Mouse (Mus musculus): ENCODE data around the gene Tgm3. TPM values are rescaled to one million over a fixed set of nuclear protein-coding genes. Genes with fewer than 3 reads are reported as not detected.

The Tgm3 gene
- not detected for polyA plus RNA-seq (2012; fragmentation: generic; extraction: Trizol)

GRCm38 (mm10) chr2:130012026-130012425 lies at the start of gene Tgm3:
TSS of gene Tgm3 (plus strand) at chr2:130012349.
- no peak for TF ChIP-seq SRF (IDR thresholded peaks at IDR 0.05; ENCODE audit: control insufficient read depth, insufficient read length, low read depth)
- no peak within 1 kb of the TSS for H3K4me2 ChIP-seq (ENCODE audit: low read depth)
- no peaks in the 10 kb centered on the region for H3K36me3 ChIP-seq (ENCODE audit: control insufficient read depth, insufficient read depth)
- no peaks in the 10 kb centered on the region for H3K79me2 ChIP-seq (ENCODE audit: control insufficient read depth, insufficient read depth)
- no peak within 1 kb of the TSS for H3K4me3 ChIP-seq
- peaks cover 6% of the 10 kb centered on the region for H3K27me3 ChIP-seq (ENCODE audit: control insufficient read depth, insufficient read depth, insufficient read length)
- no peak within 1 kb of the TSS for H3ac ChIP-seq (ENCODE audit: control insufficient read depth, insufficient read length)

GRCm38 (mm10) chr2:129980608-129981007 lies 31.5 kb upstream of the Tgm3 start:
- Histone ChIP-seq H3K79me2 (ENCODE audit: control insufficient read depth, insufficient read depth) (no peaks in the 10 kb centered on the region), H3K27me3 (ENCODE audit: control insufficient read depth, insufficient read depth, insufficient read length) (no peaks in the 10 kb centered on the region), H3K4me2 (ENCODE audit: low read depth) (no peak overlapping the region), H3ac (ENCODE audit: control insufficient read depth, insufficient read length) (no peak overlapping the region), H3K4me3 (no peak overlapping the region), H3K36me3 (ENCODE audit: control insufficient read depth, insufficient read depth) (no peaks in the 10 kb centered on the region)
- TF ChIP-seq SRF (IDR thresholded peaks at IDR 0.05; ENCODE audit: control insufficient read depth, insufficient read length, low read depth) (no peak), E2F4 (IDR thresholded peaks at IDR 0.05; ENCODE audit: insufficient read depth) (no peak), TCF3 (IDR thresholded peaks at IDR 0.05; ENCODE audit: insufficient read length, low read depth) (no peak), CEBPB (IDR thresholded peaks at IDR 0.05; ENCODE audit: insufficient read depth, poor library complexity, severe bottlenecking) (no peak), TCF12 (IDR thresholded peaks at IDR 0.05; ENCODE audit: insufficient read depth, poor library complexity, severe bottlenecking) (no peak), MAX (IDR thresholded peaks at IDR 0.05; ENCODE audit: low read depth) (no peak), MYOD1 (IDR thresholded peaks at IDR 0.05; ENCODE audit: control insufficient read depth in 1 of 3, insufficient read length in 2 of 3, low read depth in 2 of 3) (no peak), POLR2A (IDR thresholded peaks at IDR 0.05; ENCODE audit: insufficient read length, low read depth) (no peak), MYOG (IDR thresholded peaks at IDR 0.05; ENCODE audit: control insufficient read depth in 1 of 3, insufficient read depth in 1 of 3, insufficient read length in 2 of 3, low read depth in 2 of 3) (no peak), POLR2AphosphoS2 (IDR thresholded peaks at IDR 0.05; ENCODE audit: insufficient read length, low read depth) (no peak), USF1 (IDR thresholded peaks at IDR 0.05; ENCODE audit: low read depth) (no peak), REST (IDR thresholded peaks at IDR 0.05; ENCODE audit: insufficient read depth, insufficient read length) (no peak)

- Histone ChIP-seq H3ac (ENCODE audit: control insufficient read depth, insufficient read length) (no peak overlapping the region), H3K4me2 (ENCODE audit: low read depth) (no peak overlapping the region), H3K36me3 (ENCODE audit: control insufficient read depth, insufficient read depth) (no peaks in the 10 kb centered on the region), H3K27me3 (ENCODE audit: control insufficient read depth, insufficient read depth, insufficient read length) (no peaks in the 10 kb centered on the region), H3K4me3 (no peak overlapping the region), H3K79me2 (ENCODE audit: control insufficient read depth, insufficient read depth) (no peaks in the 10 kb centered on the region)
- TF ChIP-seq MAX (IDR thresholded peaks at IDR 0.05; ENCODE audit: low read depth) (no peak), POLR2AphosphoS2 (IDR thresholded peaks at IDR 0.05; ENCODE audit: insufficient read length, low read depth) (no peak), USF1 (IDR thresholded peaks at IDR 0.05; ENCODE audit: low read depth) (no peak), TCF3 (IDR thresholded peaks at IDR 0.05; ENCODE audit: insufficient read length, low read depth) (no peak), POLR2A (IDR thresholded peaks at IDR 0.05; ENCODE audit: insufficient read length, low read depth) (no peak), MYOD1 (IDR thresholded peaks at IDR 0.05; ENCODE audit: control insufficient read depth in 1 of 3, insufficient read length in 2 of 3, low read depth in 2 of 3) (no peak), REST (IDR thresholded peaks at IDR 0.05; ENCODE audit: insufficient read depth, insufficient read length) (no peak)
These were observed 24.6 kb upstream of the Tgm3 start for GRCm38 (mm10) chr2:129987527-129988045.

GRCm38 (mm10) chr2:129989646-129990045 lies 22.5 kb upstream of the Tgm3 start:
- TF ChIP-seq CEBPB (IDR thresholded peaks at IDR 0.05; ENCODE audit: insufficient read depth, poor library complexity, severe bottlenecking) (no peak), POLR2AphosphoS2 (IDR thresholded peaks at IDR 0.05; ENCODE audit: insufficient read length, low read depth) (no peak), MYOG (IDR thresholded peaks at IDR 0.05; ENCODE audit: control insufficient read depth in 1 of 3, insufficient read depth in 1 of 3, insufficient read length in 2 of 3, low read depth in 2 of 3) (no peak), REST (IDR thresholded peaks at IDR 0.05; ENCODE audit: insufficient read depth, insufficient read length) (no peak)
- H3K36me3 ChIP-seq (ENCODE audit: control insufficient read depth, insufficient read depth): no peaks in the 10 kb centered on the region
- H3K79me2 ChIP-seq (ENCODE audit: control insufficient read depth, insufficient read depth): no peaks in the 10 kb centered on the region
- H3ac ChIP-seq (ENCODE audit: control insufficient read depth, insufficient read length): no peak overlapping the region
- H3K4me3 ChIP-seq: no peak overlapping the region
- no peaks in the 10 kb centered on the region for H3K27me3 ChIP-seq (ENCODE audit: control insufficient read depth, insufficient read depth, insufficient read length)
- H3K4me2 ChIP-seq (ENCODE audit: low read depth): no peak overlapping the region

GRCm38 (mm10) chr2:129994468-129994867 lies 17.7 kb upstream of the Tgm3 start:
- Histone ChIP-seq H3K4me2 (ENCODE audit: low read depth) (no peak overlapping the region), H3K36me3 (ENCODE audit: control insufficient read depth, insufficient read depth) (no peaks in the 10 kb centered on the region), H3ac (ENCODE audit: control insufficient read depth, insufficient read length) (no peak overlapping the region), H3K79me2 (ENCODE audit: control insufficient read depth, insufficient read depth) (no peaks in the 10 kb centered on the region), H3K27me3 (ENCODE audit: control insufficient read depth, insufficient read depth, insufficient read length) (no peaks in the 10 kb centered on the region), H3K4me3 (no peak overlapping the region)
- TF ChIP-seq USF1 (IDR thresholded peaks at IDR 0.05; ENCODE audit: low read depth): no peak
- TF ChIP-seq SRF (IDR thresholded peaks at IDR 0.05; ENCODE audit: control insufficient read depth, insufficient read length, low read depth): no peak
- TF ChIP-seq TCF12 (IDR thresholded peaks at IDR 0.05; ENCODE audit: insufficient read depth, poor library complexity, severe bottlenecking): no peak
- no peak for TF ChIP-seq TCF3 (IDR thresholded peaks at IDR 0.05; ENCODE audit: insufficient read length, low read depth)
- no peak for TF ChIP-seq POLR2A (IDR thresholded peaks at IDR 0.05; ENCODE audit: insufficient read length, low read depth)
- no peak for TF ChIP-seq CEBPB (IDR thresholded peaks at IDR 0.05; ENCODE audit: insufficient read depth, poor library complexity, severe bottlenecking)
- no peak for TF ChIP-seq POLR2AphosphoS2 (IDR thresholded peaks at IDR 0.05; ENCODE audit: insufficient read length, low read depth)
- TF ChIP-seq E2F4 (IDR thresholded peaks at IDR 0.05; ENCODE audit: insufficient read depth): no peak
- no peak for TF ChIP-seq REST (IDR thresholded peaks at IDR 0.05; ENCODE audit: insufficient read depth, insufficient read length)
- no peak for TF ChIP-seq MYOG (IDR thresholded peaks at IDR 0.05; ENCODE audit: control insufficient read depth in 1 of 3, insufficient read depth in 1 of 3, insufficient read length in 2 of 3, low read depth in 2 of 3)
- TF ChIP-seq MAX (IDR thresholded peaks at IDR 0.05; ENCODE audit: low read depth): no peak
- no peak for TF ChIP-seq MYOD1 (IDR thresholded peaks at IDR 0.05; ENCODE audit: control insufficient read depth in 1 of 3, insufficient read length in 2 of 3, low read depth in 2 of 3)
